Mouse (Mus musculus) telencephalon, adult 2 months (tissue): ENCODE results near the gene Vsig8.

ENCODE experiments used
- DNase-seq: peaks from one replicate; pipeline ENCODE4 v3.0.0-alpha.2; 2011; ENCODE audit warnings: low read depth, low spot score

Gene Vsig8

DNA sequence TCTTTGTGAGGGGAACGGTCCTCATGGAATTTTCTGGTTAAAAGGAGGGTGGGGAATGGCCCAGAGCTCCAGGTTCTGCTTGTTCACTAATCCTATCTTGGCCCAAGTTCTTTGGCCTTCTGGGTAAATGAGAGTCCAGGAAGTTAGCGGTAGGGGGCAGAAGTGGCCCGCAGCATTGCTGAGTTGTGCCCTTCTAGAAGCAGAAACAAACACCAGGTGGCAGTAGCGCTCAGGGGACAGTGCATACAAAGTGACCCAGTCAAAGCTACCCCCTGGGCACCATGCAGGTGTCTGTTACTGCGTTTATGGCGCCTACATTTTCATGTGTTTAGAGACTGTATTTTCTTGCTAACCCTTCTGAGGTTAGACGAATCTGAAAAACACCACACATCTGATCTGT is 27.0 kb upstream of the Vsig8 start:
- peak; percentile 49 for DNase-seq

DNA sequence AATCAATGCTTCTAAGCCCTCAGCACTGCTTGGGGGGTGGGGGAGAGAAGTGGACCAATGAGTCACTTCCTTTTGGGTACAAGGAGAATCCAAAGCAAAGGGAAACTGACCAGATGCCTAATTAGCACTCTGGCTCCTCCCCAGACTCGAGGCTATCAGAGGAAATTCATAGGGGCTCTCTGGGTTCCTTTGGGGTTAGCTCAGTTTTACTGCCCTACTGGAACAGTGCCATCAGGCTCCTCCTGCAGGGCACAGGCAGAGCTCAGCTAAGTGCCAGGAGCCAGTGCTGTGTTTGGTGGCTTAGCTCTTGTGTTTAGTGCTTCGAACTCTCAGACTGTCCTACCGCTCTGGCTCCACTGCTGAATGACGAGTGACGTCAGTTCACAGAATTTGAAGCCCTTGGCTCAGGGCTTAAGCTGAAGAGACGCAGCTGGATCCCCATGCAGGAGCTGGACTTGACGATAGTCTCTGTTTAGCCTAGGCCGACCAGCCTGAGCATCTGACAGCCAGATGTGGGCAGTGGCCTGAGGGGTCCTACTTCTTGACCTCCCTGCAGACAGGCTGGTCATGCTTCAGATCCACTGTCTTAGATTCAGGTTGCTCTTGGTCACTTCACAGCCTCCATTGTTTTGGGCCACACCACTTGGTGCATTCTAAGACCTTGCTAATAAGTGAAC is 25.1 kb upstream of the Vsig8 start:
- no peak for DNase-seq

DNA sequence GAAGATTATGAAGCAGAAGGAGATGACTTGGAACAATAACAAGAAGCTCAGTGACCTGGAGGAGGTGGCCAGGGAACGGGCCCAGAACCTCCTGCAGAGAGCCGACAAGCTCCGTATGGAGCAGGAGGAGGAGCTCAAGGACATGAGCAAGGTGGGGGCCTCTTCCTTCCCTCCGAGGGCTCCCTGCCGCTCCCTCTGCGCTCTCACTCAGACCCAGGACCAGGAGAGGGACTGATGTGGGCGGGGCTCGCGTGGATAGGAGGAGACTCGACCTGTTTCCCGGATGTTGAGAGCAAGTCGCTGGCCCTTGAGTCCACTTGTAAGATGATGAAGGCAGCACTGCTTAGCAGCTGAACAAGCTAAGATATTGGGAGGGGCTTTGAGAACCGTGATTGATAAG is 23.2 kb upstream of the Vsig8 start:
- no peak for DNase-seq

DNA sequence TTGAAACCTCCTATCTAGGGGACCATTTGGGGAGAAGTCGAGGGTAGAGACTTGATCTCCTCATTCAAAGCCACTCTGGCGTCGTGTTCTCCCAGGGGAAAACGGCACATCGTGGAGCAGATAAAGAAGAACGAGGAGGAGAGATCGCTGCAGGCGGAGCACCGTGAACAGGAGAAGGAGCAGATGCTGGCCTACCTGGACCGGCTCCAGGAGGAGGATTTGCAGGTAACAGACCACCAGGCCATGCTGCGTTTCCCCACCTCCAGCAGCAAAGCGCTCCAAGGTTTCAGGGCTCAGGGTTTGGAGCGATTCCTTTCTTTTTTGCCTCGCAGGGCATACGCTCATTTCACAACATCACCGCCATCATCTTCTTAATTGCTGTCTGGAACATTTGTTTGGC is 20.6 kb upstream of the Vsig8 start:
- no peak for DNase-seq

DNA sequence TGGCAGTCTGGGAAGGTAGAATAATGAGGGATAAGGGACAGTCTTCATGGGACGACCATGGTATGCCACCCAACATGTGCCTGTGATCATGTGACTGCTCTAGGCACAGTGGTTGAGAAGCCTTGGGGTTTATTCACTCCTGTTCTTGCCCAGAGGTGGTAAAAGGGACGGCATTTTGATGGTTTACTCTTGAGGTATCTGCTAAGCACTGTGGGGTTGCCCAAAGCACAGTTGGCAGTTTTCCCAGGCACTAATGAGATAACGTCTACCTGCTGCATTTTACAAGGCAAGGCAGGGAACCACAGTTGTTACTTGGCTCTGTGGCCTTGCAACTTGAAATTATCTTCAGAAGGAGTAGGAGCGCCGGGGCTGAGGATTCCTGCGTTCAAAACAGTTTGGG is 15.9 kb upstream of the Vsig8 start:
- no peak for DNase-seq

DNA sequence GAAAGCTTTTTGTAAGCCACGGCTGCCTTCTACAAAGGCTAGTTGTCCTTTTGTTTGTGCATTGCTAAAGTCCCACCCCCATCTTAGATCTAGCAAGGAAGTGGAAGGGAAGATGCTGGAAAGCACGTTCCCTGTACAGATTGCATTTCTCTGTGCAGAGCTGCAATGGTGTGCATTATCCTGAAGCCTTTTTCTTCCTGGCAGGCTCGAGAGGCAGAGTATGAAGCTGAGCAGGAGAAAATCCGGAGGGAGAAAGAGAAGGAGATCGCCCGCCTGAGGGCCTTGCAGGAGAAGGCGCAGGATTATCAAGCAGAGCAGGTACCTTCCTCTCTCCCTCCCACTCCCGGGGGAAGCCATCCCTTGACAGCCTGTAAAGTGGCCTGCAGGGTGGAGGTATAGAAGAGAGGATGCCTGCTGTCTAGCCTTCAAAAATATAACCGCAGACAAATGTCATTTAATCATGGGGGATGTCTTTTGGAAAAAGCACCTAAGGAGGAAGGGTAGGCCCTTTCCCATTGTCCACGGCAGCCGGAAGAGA is 15.4 kb upstream of the Vsig8 start:
- no peak for DNase-seq

DNA sequence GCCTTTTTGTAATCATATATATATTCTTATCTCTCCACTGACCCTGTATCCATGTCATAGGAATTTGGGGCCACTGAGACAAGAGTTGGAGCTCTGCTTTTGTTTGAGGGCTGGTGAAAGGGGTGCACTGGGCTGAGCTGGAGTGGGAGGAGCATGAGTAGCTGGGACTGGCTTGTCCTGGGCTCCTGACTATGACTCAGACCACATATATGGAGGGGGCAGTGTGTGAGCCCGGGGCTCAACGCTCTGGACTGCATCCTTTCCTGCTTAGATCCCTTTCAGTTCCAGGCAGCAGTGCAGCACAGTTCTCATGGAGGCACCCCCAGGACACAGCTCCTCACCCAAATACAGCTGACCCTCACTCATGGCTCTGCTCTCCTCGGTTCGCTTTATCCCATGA is 9.7 kb upstream of the Vsig8 start:
- no peak for DNase-seq

DNA sequence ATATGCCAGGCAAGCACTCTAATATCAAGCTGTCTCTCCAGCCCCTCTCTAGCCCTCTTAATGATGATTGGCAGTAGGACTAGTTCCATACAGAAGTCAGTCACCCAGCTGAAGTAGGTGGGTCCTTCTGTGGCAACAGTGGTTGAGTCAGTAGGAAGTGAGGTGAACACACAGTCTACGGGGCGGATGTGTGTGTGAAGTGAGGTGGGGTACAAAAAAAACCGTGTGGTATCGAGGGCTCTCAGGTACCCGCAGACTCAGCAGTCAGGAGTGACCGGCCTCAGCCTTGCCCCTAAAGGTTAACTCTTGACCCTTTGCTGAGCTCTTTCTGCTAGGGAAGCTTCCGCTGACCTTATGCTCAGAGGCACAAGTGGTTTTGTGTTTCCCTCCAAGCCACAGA is 7.2 kb upstream of the Vsig8 start:
- DNase-seq: no peak

DNA sequence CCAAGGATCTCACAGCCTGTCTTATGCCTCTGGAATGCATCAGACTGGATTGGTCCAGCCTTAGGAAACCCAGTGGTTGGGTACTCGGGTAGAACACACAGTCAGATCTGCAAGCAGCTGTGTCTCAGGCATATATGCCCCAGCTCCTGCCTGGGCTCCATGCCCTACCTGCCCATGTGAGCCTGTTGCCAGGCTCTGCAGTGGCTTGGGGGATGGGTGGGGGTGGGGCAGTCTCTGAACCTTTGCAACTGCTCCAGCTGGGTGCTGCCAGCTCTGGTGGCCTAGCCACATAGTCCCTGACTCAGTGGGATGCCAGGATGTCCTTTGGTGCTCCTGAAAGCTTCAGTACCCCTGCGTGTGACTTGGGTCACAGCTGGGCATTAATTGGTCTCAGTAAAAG is 6.4 kb upstream of the Vsig8 start:
- no peak for DNase-seq

DNA sequence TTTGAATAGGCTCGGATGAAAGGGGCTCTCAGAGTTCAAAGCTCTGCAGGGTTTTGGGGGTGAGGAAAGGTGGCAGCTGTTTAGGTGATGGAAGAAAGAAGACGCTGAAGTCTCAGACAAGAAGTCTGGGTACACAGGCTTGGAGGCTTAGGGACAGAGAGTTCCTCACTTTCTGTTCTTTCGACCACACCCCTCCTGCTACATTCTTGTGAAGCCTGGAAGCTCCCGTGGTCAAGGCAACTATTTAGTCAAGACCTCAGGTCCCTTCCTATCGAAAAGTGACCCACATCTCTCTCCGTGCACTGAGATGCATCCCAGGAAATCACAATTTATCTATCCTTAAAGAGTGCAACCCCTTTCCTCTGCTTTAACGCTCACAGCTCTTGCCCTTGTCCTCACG is 6.0 kb upstream of the Vsig8 start:
- DNase-seq: no peak

DNA sequence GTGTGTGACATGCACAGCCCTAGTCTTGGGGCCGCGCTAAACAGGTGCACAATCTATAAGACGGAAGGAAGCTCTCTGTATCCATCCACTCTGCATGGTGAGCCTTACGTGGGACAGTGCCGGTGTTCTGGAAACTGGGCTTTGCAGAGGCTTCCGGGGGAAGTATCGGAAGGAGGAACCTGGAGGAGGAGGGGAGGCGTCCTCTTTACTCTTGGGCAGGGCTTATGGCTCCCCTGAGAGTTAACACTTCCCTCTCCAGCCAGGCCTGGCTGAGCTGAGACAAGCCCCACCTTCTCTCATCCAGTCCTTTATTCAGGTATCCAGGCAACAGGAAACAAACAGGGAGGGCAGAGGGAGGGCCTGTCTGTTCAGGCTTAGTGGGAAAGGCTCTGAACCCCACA is 5.2 kb upstream of the Vsig8 start:
- DNase-seq: peak; percentile 65

DNA sequence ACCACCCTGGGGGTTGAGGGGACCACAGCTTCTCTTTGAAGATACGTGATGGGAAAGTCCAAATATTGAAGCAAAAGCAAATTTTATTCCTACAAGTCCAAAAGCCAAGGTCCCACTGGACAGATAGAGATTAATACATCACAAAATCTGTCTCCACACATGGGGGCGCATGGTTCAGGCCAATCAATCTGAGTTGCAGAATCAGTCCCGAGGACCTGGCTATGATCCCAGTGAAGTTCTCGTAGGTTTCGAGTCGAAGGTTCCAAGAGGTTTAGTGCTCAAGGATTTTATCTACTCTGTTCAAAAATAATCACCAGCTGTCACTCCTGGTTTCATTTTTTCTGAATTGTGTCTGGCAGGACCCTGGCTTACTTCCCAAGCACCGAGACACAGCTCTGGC is 4.7 kb upstream of the Vsig8 start:
- no peak for DNase-seq

DNA sequence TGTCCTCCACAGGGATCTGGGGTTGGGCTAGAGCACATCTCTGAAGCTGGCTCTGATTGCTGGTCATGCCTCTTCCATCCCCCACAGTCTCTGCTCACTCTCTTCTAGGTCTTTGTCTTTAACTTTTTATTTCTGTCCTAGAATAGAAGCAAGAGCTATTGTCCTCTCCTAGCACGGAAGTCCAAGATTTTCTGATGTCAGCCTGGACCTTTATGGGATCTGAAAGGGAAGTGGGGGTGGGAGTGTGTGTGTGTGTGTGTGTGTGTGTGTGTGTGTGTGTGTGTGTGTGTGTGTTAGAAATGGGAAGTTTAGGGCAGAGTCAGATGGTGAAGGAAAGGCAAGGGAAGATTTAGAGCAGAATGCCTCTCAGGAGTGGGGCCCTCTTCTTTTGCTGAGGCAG is 3.1 kb upstream of the Vsig8 start:
- no peak for DNase-seq

DNA sequence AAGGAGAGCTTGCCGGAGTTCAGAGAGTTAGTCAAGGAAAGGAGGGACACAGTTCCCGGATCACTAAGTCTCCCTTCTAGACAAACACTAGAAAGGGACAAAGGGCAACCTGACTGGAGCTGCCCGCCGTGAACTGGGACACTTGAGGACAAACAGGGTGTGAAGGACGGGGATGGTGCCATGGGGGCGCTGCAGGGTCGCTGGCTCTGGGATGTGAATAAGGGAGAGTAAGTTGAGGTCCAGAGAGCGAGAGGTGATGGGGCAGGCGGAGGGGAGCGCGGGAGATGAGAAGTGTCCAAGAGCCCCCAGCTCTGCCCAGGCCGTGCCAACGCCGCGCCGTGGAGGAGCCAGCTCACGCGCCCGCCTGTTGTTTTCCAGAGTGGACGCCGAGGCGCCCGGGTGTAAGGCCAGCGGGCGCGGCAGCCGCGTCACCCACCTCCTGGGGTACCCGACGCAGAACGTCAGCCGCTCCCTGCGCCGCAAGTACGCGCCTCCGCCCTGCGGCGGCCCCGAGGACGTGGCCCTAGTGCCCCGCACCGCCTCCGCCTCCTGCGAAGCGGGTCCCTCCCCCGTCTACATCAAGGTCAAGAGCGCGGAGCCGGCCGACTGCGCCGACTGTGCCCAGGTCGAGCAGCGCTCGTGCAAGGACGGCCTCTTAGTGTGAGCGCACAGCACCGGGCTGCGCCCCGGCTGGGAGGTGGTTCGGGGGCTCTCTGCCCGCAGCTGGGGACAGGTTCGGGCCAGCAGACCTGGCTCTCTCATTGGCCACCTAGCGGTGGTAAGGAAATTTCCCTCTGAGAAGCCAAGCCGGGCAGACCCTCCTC is 7.1 kb downstream of the Vsig8 start:
- DNase-seq: no peak

DNA sequence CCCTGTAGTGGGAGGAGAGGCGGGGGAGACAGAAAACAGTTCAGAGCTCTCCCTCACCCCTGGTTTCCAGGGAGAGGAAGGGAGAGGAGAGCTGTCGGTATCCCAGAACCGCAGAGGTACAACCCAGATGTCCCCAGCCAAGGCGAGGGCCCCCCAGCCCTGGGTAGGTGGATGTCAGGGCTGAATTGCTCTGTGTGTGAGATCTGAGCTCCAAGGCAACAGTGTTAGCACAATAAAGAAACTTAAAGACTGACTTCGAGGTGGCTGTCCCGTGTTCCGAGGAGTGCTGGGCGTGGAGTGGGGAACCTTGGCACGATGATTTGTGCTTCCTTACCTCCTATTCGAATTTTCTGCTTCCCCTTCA is 7.7 kb downstream of the Vsig8 start:
- no peak for DNase-seq

DNA sequence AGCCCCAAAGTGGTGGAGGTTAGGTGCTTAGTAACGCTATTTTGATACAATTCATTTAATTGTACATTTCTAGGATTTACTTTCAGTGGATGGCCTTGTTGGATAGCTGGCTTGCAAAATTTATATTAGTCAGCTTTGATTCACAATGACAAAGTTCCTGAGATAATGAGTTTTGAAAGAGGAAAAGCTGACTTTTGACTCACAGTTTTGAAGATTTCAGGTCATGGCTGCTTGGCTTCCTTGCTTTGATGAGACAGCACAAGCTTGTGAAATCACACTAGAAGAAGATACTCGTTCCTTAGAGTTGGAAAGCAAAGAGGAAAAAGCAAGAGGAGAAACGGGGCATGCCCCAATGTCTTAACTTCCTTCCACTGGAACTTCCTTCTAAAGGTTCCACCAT is 10.4 kb downstream of the Vsig8 start:
- no peak for DNase-seq

DNA sequence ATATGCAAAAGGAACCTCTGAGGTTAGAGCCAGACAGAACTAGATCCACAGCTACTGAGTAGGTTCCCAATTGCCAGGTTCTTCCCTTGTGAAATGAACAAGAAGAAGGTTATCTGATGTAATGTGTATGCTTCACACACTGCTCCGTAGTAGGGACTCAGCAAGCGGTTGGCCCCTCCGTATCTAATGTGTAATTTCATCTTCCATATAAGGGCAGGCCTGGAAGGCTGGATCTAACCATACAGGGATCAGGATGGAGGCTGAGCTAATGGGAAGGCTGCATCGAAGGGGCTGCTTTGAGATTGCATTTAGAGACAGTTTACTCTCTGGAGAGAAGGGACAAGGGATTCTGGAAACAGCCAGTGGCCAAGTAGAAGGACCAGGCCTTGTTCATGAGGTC is 12.0 kb downstream of the Vsig8 start:
- no peak for DNase-seq

DNA sequence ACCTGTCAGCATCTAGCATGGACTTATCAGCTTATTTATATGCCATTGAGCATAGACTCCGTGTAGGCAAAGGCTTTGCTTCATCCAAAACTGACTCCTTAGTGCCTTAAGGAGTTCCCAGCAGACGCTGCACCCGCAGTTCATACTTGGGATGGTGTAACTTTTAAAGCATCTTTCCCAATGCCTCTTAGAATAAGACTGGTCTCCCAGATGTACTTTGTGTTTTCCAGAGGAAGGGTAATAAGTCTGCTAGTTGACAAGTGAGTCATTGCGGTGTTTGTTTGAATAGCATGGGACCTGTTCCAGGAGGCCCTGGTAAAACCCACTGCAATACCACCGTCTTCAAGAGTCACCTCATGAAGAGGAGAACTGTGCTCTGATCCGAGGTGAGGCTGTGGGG is 24.4 kb downstream of the Vsig8 start:
- DNase-seq: no peak

DNA sequence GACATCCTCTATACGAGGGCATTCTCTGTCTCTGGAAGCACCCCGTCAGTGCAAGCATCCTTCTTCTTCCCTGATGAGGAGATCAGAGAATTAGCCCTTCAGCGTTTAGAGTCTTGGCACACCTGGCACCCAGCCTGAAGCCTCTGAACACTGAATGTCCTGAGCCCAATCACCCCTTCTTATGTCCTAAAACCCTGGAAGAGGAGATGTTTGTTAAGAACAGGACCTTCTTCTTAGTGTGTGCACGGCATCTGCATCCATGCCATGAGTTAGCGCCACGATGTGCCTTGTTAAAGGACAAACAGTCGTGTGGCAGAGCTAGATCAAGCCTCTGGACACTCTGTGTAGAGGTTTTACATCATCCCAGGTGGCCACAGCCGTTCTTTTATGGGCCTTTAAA is 26.7 kb downstream of the Vsig8 start:
- no peak for DNase-seq

DNA sequence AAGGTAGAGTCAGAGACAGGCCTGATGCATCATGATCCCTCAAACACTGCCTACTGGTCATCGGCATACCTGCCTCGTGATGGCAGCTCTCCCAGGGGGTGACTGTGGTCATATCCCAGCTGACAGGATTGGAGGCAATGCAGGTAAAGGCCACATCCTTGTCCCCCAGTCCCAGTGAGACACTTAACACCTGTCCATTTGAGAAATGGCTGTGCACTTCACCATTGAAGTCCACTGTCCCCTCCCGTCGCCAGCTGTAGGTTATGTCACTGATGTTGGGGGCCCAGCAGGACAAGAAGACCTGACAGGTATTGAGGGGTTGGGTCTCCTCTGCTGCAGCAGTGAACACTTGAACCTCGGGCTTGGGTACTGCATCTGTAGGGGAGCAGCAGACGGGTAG is 28.5 kb downstream of the Vsig8 start:
- DNase-seq: no peak

DNA sequence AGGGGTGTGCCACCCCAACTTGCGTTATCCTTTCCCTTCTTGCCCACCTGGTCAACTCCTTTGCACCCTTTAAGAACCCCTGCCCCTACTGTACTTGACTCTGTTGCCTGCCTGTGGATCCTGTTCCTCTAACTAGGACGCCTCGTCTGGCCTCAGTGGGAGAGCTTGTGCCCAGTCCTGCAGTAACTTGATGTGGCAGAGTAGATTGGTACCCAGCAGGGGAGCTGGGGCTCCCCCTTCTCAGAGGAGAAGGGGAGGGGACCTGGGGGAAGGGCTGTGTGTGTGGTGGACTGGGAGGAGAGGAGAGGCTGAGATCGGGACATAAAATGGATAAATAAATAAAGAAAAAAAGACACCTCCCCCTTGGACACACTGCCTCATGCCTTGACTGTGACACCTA is 29.3 kb downstream of the Vsig8 start:
- no peak for DNase-seq

DNA sequence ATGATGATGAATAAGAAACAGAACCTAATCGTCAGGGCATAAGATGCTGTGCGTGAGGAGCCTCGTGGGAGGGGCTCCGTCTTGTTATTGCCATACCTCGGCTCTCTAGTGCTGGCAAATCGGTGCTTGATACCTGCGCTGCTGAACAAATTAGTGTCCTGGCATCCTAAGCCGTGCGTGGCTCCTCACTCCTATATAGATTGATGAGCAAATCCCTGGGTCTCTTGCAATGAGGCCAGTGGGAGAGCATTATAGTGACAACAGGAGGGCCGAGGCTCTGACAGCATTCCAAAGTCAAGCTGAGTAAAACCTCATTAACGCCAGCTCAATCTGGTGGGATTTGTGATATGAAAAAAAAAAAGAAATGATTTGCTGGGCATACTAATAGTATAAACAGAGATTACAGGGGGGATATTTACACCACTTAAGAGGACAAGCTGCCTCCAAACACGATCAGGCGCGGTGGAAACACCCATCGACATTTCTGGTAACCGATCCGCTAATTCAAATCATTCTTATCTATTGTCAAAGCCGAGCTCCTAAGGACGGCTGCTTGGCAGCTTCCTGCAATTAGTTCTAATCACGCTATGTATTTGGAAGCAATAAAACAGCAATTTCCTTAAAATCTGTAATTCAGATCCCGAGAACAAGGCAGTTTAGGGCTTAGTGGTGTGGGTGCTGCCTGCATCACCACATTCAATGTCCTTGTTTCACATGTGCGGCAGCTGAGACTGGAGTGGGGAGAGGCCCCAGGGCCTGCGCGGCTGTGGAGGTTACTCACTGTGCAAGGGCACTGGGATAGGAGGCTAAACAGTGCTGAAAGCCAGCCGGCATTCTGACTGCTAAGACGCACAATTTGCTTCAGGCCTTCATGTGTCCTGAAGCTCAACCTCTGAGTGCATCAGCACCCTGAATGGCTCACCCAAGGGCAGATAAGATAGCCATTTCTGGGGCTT is 30.2 kb downstream of the Vsig8 start:
- DNase-seq: no peak
